Mouse (Mus musculus): ENCODE data around the gene Ufsp2. TPM values are rescaled to one million over a fixed set of nuclear protein-coding genes. Genes with fewer than 3 reads are reported as not detected.

The Ufsp2 gene
- 51.8 TPM for polyA plus RNA-seq (2015; fragmentation: Illumina TruSeq; extraction: RNeasy Lipid Tissue Mini Kit (QIAGEN cat#74804); ENCODE audit: insufficient read depth, low replicate concordance)

GRCm38 (mm10) chr8:45975126-45975836 lies at the start of gene Ufsp2, which contains the start of gene 1700029J07Rik:
Gene Ufsp2, plus strand, starts transcription at chr8:45975528.
Gene 1700029J07Rik, minus strand, starts transcription at chr8:45975252.

DNA sequence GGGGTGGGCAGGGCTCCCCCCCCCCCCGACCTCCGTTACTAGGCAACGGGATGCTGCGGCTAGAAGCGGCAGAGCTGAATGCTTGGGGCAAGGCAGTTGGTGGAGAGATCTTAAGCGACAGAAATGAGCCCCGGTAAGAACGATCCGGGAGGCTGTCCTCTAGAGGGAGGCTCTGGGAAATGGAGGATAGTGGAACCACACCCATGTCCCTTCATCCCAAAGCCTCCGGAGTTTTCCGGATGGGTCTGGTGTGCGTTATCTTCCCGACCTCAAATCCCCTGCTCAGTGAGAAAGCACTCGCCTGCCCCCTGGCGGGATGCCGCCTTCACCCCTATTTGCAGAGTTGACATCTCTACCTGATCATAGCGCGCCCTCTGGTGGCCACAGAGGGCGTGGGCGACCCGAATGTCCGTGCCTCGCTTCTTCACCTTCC lies 40.7 kb upstream of the Ufsp2 start, which contains the start of gene Ccdc110:
Gene Ccdc110, plus strand, starts transcription at position 38 of the 433 bp plus-strand sequence.

GRCm38 (mm10) chr8:45999138-45999783 lies 23.9 kb downstream of the Ufsp2 start, which contains the start of gene Lrp2bp:
Gene Lrp2bp, plus strand, starts transcription at chr8:45999303.

GRCm38 (mm10) chr8:46005596-46005995 lies 30.3 kb downstream of the Ufsp2 start, which contains the start of gene Ankrd37:
Gene Ankrd37, minus strand, starts transcription at chr8:46005707.

Other genes with a start within 250 kb of the Ufsp2 start
- 9.4 TPM for gene Pdlim3, start 90.1 kb upstream of the Ufsp2 start, polyA plus RNA-seq (2015; fragmentation: Illumina TruSeq; extraction: RNeasy Lipid Tissue Mini Kit (QIAGEN cat#74804); ENCODE audit: insufficient read depth, low replicate concordance)
- not detected for gene Ccdc110, start 40.9 kb upstream of the Ufsp2 start, polyA plus RNA-seq (2015; fragmentation: Illumina TruSeq; extraction: RNeasy Lipid Tissue Mini Kit (QIAGEN cat#74804); ENCODE audit: insufficient read depth, low replicate concordance)
- 11.9 TPM for gene 1700029J07Rik, start 276 bp upstream of the Ufsp2 start, polyA plus RNA-seq (2015; fragmentation: Illumina TruSeq; extraction: RNeasy Lipid Tissue Mini Kit (QIAGEN cat#74804); ENCODE audit: insufficient read depth, low replicate concordance)
- gene Lrp2bp, start 23.8 kb downstream of the Ufsp2 start, polyA plus RNA-seq (2015; fragmentation: Illumina TruSeq; extraction: RNeasy Lipid Tissue Mini Kit (QIAGEN cat#74804); ENCODE audit: insufficient read depth, low replicate concordance), result 0.17 TPM
- 21.4 TPM for gene Ankrd37, start 30.2 kb downstream of the Ufsp2 start, polyA plus RNA-seq (2015; fragmentation: Illumina TruSeq; extraction: RNeasy Lipid Tissue Mini Kit (QIAGEN cat#74804); ENCODE audit: insufficient read depth, low replicate concordance)
- gene Cfap97, start 176.2 kb downstream of the Ufsp2 start, polyA plus RNA-seq (2015; fragmentation: Illumina TruSeq; extraction: RNeasy Lipid Tissue Mini Kit (QIAGEN cat#74804); ENCODE audit: insufficient read depth, low replicate concordance), result 28.4 TPM
- gene Snx25, start 176.6 kb downstream of the Ufsp2 start, polyA plus RNA-seq (2015; fragmentation: Illumina TruSeq; extraction: RNeasy Lipid Tissue Mini Kit (QIAGEN cat#74804); ENCODE audit: insufficient read depth, low replicate concordance), result 37.8 TPM
- gene Slc25a4, start 235.8 kb downstream of the Ufsp2 start, polyA plus RNA-seq (2015; fragmentation: Illumina TruSeq; extraction: RNeasy Lipid Tissue Mini Kit (QIAGEN cat#74804); ENCODE audit: insufficient read depth, low replicate concordance), result 76.0 TPM

Data from spleen, adult 10 weeks (tissue).